Mouse (Mus musculus) MEL-GATA-1-ER (cell line): Measurements from ENCODE around the gene Sfxn4.
"Not testable (repeated sequence)": the region's sequence is repeated elsewhere in the genome, so short reads cannot be mapped to it uniquely, and the experiment has no call there.

Experiments
- DNase-seq: peaks from one replicate; pipeline ENCODE4 v3.0.0-alpha.2; 2012; ENCODE audit warnings: low read depth; ENCODE audit errors: extremely low read depth

Sfxn4 gene

DNA sequence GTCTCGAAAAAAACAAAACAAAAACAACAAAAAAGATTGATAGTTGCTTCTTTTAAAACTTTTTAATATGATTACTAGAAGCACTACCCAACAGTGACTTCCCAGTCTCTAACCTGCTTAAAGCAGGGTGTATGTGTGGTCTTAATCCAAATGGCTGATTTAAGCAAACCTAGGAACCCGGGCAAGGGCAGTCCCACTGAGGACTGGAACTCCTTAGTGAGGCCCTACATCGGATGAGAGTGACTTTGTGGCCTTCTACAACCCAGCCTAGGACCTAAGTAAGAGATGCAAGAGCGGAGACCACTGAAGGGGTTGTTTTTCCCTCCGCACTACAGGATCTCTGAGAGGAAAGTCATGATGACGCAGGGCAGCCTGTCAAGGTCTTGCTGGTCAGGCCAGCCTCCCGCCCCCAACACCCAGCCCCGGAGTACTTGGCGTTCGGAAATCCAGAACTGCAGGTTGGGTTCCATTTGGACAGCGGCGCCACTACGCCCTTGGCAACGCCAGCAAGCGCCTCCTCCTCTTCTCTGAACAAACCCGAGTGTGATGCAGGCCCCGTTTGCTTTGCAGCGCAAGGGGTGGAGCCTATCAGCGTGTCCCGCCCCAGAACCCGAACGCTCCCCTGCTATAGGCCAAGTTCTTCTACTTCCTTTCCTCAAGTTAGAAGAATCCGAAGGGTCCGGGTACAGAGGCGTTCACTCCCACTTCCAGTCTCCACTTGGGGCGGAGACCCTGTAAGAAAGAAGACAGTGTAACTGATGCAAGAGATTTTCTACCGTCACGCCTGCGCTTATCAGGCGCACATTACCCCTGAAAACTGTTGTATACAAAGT lies at the start of gene Sfxn4:
Gene Sfxn4, minus strand, starts transcription at position 612 of the 833 bp plus-strand sequence.
- DNase-seq: peak; percentile 98

DNA sequence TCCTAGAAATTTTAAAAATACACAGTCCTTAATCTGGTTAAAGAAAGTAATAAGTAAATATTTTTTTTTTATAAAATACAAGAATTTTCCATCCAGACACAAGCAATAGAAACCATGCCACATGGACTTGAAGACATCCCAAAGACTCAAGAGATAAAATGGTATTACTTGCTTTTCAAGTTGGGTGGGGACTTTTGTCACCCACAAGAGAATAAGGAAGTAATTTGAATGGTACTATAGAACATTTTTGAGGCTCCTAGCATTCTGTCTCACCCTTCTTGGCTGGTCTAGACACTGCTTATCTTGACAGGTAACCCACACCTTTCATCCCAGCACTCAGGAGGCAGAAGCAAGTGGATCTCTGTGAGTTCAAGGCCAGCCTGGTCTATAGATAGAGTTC lies 49.0 kb upstream of the Sfxn4 start:
- DNase-seq: peak; percentile 58

DNA sequence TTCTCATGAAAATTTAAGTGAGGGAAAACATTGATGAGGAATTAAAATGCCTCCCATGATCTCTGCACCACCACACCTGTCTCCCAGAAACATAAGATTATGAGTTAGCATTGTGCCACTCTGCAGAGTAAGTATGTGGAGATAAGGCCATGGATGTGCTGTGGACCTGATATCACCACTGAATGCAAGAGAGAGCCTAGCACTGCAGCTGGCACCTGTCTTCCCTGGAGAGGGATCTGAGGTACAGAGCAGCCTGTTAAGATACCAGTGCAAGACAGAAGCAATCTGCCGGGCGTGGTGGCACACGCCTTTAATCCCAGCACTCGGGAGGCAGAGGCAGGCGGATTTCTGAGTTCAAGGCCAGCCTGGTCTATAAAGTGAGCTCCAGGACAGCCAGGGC lies 44.2 kb upstream of the Sfxn4 start:
- DNase-seq: no peak

DNA sequence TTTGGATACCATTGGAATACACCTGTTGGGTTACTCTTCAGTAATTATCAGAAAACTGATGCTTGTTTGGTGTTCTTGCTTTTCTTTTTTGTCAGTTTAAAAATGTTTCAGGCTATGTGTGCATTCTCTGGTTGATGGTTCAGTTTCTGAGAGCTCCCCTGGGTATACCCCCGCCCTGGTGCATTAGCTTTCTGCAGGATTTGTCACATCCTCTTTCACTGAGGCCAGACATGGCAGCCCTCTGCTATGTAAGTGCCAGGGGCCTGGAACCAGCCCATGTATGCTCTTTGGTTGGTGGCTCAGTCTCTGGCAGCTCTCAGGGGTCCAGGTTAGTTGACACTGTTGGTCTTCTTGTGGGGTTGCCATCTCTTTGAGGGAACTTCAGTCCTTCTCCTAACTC lies 42.7 kb upstream of the Sfxn4 start:
- DNase-seq: no peak

DNA sequence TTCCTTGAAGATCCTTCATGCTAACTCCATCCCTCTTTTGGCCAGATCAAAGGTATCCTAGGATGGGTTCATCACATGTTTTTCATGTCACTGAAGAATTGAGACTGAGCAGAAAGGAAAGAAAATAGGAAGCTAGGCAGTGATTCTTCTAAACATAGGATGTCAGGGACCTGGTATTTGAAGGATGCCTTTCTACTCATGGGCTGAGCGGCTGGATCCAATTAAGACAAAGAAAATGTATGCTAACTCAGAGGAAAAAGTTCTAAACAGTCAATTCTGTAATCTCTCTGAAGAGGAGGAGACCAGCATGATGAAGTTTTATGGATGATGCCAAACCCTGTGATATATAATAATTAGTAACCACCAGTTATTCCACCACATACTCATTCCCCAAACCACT lies 41.9 kb upstream of the Sfxn4 start:
- no peak for DNase-seq

DNA sequence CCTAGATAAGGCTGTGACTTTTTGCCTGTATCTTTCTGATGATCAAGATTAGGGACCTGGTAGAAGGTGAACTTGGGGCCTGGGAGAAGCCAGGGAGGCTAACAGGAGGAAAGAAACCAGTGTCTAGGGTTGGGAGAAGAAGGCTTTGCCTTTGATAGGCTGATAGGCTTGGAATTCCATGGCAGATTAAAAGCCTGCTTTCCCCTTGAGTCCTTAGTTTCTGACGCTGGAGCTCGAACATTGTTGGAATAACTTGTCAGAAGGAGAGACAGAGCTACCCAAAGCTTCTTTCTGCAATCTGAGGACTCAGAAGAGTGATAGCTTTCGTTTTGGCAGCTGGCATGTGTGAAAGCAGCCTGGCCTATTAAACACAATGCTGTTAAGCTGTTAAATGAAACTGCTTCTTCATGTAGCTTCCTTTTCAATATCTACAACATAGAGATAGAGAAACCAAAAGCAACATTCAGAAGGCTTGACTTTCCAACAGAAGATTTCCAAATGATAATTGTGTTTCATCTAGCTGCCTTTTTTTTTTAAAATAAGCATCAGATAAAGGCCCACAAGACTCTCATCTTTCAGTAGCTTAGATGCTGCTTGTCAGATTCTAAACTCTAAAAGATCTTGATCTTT lies 34.1 kb upstream of the Sfxn4 start:
- no peak for DNase-seq

DNA sequence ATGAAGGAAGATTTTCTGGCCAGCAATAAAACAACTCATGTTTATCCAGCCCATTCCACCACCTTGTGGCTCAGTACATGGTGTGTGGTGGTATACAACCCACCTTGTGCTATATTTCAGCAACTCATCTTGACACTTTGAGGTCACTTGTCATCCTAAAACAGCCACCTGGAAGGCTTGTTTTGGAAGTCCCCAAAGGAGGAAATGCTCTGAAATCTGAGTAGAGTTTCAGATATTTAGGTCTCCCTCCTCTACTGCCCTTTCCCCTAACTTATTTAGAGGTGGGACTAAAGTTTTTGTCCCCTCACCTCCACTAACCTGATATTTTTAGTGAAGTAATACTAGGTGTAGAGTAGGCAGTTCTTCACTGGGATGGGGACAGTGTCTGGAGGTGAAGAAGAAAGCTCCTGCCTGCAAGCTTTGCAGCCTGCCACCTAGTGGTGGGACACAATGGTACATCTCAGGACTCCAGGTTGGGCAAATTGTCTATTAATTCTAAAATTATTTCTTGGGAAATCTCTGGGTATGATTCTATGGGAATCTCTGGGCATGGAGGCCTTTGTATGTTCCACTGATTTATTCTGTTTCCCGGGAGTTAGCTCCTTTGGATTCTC lies 30.8 kb upstream of the Sfxn4 start:
- DNase-seq: peak; percentile 57

DNA sequence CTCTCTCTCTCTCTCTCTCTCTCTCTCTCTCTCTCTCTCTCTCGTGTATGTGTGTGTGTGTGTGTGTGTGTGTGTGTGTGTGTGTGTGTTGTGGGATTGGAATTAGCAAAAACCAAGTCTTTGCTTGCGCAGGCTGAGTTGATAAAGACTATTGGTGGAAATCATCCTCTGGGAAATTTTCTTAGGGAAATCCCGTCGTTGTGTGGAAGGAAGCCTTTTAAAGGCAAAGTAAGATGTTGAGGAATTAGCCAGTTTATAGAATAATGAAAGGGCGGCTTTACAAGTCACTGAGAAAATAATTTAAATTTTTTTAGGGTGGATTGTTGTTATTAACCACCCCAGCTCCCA lies 29.8 kb upstream of the Sfxn4 start:
- DNase-seq: no peak

DNA sequence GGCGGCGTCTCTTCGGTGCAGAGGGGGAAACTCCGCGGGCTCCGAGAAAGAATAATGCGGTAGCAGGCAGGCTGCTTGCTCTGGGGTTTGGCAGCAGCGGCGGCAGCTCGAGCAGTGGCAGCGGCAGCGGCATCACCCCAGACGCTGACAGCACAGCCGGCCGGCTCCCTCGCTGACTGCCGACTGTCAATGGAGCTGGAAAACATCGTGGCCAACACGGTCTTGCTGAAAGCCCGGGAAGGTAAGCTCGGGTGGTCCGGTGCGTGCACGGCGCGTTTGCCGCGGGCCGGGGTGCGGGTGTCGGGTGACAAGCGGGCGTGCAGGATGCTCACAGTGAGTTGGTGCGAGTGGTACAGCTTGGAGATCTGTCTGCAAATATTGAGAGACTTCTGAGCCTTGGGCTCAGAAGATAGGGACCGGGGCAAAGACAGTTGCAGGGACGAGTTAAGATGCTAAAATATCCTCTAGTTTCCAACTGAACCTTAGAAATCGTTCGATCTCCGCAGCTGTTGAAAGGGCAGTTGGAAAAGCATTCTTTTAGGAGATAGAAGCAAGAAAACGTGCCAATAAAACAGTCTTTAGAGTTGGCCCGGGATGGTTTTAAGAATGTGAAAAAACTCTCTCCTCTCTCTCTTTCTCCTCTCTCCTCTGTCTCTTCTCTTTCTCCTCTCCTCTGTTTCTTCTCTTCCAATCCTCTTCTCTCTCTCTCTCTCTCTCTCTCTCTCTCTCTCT lies 29.3 kb upstream of the Sfxn4 start:
- no peak for DNase-seq

DNA sequence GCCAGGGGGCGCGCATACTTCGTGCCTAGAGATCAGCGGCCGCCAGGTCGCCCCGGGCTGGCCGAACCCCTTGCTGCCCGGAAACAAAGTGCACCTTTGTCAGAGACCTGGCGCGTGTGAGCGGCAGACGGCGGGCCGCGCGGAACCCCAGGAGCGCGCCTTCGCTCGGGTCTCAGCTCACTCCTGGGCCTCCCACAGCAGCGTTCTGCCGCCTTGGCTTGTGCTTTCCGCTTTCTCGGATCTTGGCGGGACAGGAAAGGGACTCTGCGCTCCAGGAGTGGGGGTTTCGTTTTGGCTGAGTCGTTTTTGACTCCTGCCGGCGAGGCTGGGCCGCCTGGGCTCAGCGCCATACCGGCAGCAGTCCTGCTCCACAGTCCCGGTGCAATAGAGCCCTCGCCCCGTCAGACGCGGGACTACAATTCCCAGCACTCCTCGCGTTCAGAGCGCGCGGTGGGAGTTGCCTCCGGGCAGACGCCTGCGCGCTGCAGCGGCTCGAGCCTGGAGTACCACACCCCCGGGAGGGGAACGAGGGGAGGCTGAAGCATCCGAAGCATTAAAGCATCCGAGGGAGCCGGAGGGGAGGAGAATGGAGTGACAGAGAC lies 28.5 kb upstream of the Sfxn4 start, which contains the start of gene Grk5:
Gene Grk5, plus strand, starts transcription at position 36 of the 602 bp plus-strand sequence.
- peak; percentile 93 for DNase-seq

DNA sequence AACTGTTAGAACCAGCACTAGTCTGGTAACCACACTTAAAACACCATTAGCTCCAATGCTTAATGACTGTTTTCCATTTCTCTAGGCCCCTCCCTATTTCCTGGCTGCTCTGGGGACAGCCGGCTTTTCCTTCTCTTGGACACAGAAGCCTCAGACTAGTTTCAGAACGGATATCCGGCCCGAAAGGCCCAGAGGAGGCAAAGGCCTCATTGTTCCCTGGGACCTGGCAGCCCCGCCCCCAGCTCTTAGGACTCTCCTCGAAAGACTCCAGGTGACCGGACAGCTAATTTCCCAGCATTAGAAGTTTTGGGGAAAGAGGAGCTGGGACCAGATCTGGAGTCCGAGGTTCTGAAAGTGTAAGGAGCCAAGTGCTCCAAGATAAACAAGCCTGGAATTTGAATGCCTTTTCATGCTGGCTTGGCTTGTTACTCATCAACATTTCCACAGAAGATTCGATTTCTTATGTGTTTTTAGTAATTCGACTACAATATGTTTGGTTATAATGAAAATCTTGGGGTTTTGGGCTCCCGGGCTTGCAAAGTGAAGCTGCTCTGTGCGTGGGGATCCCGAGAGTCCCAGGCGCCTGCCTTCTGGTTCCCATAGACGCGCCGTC lies 27.9 kb upstream of the Sfxn4 start:
- peak; percentile 77 for DNase-seq

DNA sequence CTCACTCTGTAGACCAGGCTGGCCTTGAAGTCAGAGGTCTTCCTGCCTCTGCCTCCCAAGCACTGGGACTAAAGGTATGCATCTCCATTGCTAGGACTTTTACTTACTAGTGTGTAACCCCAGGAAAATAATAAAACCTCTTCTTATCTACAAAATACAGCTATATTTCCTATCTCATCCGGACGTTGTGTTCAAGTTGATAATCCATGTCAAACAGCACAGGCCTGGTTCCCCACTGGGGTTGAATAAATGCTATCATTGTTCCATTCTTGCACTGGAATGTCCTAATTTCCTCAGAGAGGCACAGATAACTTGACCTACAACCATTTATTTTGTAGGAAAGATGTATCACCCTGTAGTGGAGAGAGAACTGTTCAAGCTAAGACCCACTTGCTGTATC lies 26.4 kb upstream of the Sfxn4 start:
- DNase-seq: peak; percentile 77

DNA sequence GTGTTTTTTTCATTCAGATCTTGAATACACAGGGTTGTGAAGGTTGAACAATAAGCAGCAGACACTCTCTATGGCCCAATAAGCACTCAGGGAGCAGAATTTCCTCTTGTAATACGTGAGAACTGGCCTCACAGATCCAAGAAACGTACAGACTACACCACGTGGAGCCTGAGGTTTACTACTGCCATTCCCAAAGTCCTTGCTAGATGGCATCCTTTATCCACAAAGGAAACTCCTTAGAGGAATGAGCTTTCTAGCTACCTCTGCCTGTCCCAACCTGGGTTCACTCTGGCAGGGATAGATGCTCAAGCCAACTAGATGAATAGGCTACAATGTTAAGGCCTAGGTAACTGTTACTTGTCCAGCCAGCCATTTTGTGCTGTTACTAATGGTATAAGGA lies 21.9 kb upstream of the Sfxn4 start:
- DNase-seq: no peak

DNA sequence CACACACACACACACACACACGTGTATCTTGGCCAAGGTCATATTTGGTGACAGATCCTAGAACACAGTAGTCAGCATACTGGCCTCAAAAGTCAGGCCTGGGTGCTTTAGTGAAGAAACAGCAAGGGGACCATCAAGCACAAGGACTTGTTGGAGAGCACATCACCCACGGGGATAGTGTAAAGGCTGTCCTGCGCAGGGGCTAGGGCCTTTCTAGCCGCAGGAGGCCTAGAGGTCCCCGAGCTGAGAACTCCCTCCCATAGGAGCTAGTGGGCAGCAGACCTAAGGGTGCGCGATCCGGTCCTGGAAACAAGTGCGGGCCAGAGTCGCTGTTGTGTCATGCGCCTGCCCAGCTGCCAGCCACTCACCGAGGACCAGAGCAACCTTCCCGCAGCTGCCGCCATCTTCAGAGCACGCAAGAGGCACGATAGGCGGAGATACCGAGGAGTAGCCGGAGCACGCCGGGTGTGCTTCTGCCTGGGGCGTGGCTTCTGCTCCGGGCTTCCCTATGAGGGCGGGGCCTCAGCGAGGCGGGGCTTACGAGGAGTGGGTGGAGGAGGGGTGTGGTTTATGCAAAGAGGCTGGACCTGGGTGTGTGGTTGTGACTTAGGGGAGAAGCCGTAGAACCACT lies 12.9 kb upstream of the Sfxn4 start, which contains the start of gene Prdx3:
Gene Prdx3, minus strand, starts transcription at position 493 of the 631 bp plus-strand sequence.
- DNase-seq: peak; percentile 89

DNA sequence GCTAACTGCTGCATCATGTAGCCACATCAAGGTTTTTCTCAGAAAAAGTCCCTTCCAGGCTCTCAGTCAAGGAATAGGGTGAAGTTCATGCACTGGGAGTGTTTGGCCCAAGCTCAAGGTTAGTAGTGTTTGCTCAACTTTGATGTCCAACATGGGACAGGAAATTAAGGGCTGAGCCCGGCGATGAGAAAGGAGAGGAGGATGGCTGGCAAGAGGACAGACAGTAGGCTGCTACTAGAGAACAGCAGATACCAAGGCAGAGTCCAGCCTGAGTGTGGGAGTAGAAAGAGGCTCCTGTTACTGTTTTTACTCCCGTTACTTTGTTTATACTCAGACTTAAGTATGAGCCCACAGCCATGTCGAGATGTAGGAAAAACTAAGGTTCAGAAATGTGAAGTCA lies 12.2 kb upstream of the Sfxn4 start:
- no peak for DNase-seq

DNA sequence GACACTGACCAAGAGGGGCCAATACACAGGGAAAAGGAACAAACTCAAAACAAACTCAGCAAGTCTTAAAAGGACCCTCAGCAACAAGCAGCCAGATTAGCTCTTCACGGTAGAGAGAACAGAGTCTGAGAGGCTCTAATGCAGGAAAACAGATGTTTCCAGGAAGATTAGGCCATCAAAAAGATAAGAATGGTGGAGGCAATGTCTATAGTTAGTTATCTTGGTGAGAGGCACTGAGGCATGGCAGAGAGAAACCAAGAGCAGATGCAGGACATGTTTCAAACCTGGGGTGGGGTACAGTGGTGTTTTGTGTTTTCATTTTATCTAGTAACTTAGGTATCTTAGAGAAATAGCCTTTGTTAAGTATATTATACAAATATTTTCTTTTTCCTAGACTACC lies 11.0 kb upstream of the Sfxn4 start:
- DNase-seq: peak; percentile 89

DNA sequence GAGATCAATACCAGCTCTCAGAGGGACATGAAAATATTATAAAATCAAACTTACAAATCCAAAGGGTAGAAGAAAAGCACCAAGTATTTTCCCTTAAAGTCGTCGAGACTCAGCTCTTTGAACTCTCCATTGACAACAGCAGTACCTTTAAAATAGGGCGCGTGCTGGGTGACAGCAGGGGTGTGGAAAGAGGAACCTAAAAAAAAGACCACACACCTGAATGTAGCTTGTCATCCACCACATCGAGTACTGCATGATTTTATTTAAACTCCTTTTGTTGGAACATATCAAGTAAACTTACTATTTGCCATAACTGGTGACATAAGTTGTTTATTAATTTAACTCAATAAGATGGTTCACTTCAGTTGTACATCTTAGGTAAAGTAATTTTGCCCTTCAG lies 10.1 kb upstream of the Sfxn4 start:
- DNase-seq: no peak

DNA sequence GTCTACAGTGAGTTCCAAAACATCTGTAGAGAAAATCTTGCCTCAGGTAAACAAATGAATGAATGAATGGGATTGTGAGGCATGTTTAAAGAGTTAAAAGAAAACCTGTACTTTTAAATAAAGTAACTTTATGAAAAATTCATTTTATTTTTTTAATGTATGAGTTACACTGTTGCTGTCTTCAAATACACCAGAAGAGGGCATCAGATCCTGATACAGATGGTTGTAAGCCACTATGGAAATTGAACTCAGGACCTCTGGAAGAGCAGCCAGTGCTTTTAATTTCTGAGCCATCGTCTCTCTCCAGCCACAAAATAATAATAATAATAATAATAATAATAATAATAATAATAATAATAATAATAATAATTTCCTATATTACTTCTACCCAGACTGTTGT lies 9.2 kb upstream of the Sfxn4 start:
- no peak for DNase-seq

DNA sequence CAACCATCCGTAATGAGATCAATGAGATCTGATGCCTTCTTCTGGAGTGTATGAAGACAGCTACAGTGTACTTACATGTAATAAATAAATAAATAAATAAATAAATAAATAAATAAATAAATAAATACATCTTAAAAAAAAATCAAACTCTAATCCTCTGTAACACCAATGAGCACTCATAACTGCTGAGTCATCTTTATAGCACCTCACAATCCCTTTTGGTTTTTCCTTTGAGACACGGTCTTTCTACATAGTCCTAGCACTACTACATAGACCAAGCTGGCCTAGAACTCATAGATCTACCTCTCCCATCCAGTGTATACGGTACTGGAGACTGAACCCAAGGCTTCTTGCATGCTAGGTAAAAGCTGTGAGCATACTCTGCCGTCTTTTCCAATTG lies 4.9 kb upstream of the Sfxn4 start:
- DNase-seq: not testable (repeated sequence)

DNA sequence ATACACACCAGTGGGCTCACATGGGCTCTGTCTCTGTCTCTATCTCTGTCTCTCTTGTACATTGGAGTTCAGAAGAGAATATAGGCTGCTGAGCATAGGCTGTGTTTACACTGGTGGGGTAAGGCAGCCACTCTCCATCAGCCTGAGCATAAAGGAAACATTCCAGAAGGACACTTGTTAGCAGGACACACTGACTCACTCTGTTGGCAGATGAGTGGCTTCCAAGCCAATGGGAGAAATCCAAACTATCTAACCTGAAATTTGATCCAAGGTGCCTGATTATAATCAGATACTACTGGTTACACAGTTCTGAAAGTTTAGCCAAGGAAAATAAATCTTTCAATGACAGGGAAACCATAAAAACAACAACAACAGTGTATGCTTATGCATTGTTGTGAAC lies 15.5 kb downstream of the Sfxn4 start:
- no peak for DNase-seq

DNA sequence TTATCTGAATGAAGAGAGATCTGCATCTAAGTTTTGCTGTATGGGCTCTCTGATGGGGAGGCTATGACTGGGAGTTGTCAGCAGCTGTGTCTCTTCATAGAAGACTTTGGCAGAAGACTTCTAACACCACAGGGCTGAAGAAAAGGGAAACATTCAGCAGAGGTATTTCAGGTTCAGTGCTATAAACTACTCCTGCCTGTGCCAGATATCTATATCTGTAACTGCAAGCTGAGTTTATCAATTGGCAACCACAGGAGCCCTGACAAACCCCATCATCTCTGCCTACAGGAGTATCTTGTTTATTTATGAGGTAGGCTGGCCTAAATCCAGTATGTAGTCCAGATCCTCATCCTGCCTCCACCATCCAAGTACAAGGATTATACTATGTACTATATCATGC lies 18.0 kb downstream of the Sfxn4 start:
- peak; percentile 43 for DNase-seq
